Mouse (Mus musculus): Measurements from ENCODE around the gene Gm10644. TPM values are rescaled to one million over a fixed set of nuclear protein-coding genes. Genes with fewer than 3 reads are reported as not detected.

The Gm10644 gene
- polyA plus RNA-seq, 1 experiment from 2014 or later: 0.37 TPM

- Histone ChIP-seq H3K36me3 (ENCODE audit: control insufficient read depth, insufficient read depth, low read length) (0 out of 2 replicates have a peak, but pooled peaks cover 5% of the 10 kb centered on the region), H3K27ac (ENCODE audit: low read depth) (no peak overlapping the region), H3K4me2 (ENCODE audit: low read length) (no peak overlapping the region), H3K4me3 (ENCODE audit: low read depth, low read length) (no peak overlapping the region), H3K4me1 (replicated peaks; ENCODE audit: control insufficient read depth, insufficient read depth, low read length) (peaks cover 18% of the 10 kb centered on the region), H3K9me3 (ENCODE audit: control insufficient read depth, low read length) (no peaks in the 10 kb centered on the region), H3K9ac (ENCODE audit: low read length) (no peak overlapping the region), H3K27me3 (replicated peaks; ENCODE audit: control insufficient read depth, insufficient read depth, low read length) (no peaks in the 10 kb centered on the region)
- WGBS: 69% methylated on average over 5 of the region's 5 CpGs
- DNase-seq (ENCODE audit: low spot score) (no peak), ATAC-seq (replicated peaks; ENCODE audit: low FRiP score, low TSS enrichment, low read depth) (no peak)
Observed at GRCm38 (mm10) chr8:83911809-83912731, 42.9 kb downstream of the Gm10644 start.

GRCm38 (mm10) chr8:83909311-83909710 is 45.7 kb downstream of the Gm10644 start:
- Histone ChIP-seq H3K4me3 (ENCODE audit: low read depth, low read length) (no peak overlapping the region), H3K4me1 (replicated peaks; ENCODE audit: control insufficient read depth, insufficient read depth, low read length) (peaks cover 15% of the 10 kb centered on the region), H3K4me2 (ENCODE audit: low read length) (no peak overlapping the region), H3K36me3 (ENCODE audit: control insufficient read depth, insufficient read depth, low read length) (peaks cover 3% of the 10 kb centered on the region; the same call in 1 of the 2 replicates), H3K9me3 (ENCODE audit: control insufficient read depth, low read length) (no peaks in the 10 kb centered on the region), H3K27me3 (replicated peaks; ENCODE audit: control insufficient read depth, insufficient read depth, low read length) (no peaks in the 10 kb centered on the region), H3K9ac (ENCODE audit: low read length) (no peak overlapping the region), H3K27ac (ENCODE audit: low read depth) (no peak overlapping the region)
- ATAC-seq (replicated peaks; ENCODE audit: low FRiP score, low TSS enrichment, low read depth) (no peak), DNase-seq (ENCODE audit: low spot score) (no peak)
- WGBS: 52% methylated on average over 8 of the region's 8 CpGs

- Histone ChIP-seq H3K36me3 (ENCODE audit: control insufficient read depth, insufficient read depth, low read length) (peaks cover 3% of the 10 kb centered on the region; the same call in 1 of the 2 replicates), H3K4me3 (ENCODE audit: low read depth, low read length) (no peak overlapping the region), H3K4me1 (replicated peaks; ENCODE audit: control insufficient read depth, insufficient read depth, low read length) (peaks cover 20% of the 10 kb centered on the region), H3K4me2 (ENCODE audit: low read length) (no peak overlapping the region), H3K9ac (ENCODE audit: low read length) (no peak overlapping the region), H3K27me3 (replicated peaks; ENCODE audit: control insufficient read depth, insufficient read depth, low read length) (no peaks in the 10 kb centered on the region), H3K9me3 (ENCODE audit: control insufficient read depth, low read length) (no peaks in the 10 kb centered on the region), H3K27ac (ENCODE audit: low read depth) (no peak overlapping the region)
- ATAC-seq (replicated peaks; ENCODE audit: low FRiP score, low TSS enrichment, low read depth): no peak
- no peak for DNase-seq (ENCODE audit: low spot score)
- 73% methylated on average over 6 of the region's 6 CpGs for WGBS
Observed at GRCm38 (mm10) chr8:83908583-83908982, 46.4 kb downstream of the Gm10644 start.

DNA sequence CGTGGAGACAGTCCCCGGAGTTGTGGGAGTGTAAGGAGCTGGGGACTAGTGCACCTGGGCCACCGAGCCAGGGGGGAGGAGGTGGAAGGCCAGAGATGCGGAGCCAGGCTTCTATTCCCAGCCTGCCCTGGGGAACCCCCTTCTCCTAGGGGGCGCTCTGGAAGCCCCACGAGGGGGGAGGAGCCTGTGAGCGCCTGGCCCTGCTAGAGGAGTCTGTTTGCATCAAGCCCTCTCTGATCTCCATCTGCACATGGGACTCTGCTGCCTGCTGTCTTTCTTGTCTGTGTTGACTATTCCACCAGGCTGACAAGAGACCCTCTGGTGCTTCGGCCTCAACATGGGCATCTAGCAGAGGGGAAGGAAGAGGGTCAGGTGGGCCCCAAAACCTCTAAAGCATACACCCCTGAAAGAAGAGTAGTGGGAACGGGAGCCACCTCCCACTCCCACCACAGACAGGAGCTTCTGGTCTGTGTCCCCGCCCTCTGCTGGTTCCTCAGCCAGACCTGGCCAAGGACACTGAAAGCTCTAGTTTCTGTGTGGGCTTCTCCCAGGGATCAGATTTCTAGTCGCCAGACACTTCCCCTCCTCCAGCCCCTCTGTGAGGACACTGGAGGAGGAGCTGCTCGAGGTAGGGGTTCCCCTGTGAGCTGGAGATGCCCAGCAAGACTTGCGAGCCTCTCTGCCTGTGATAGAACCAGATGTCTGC is 51.9 kb downstream of the Gm10644 start:
- Histone ChIP-seq H3K4me1 (replicated peaks; ENCODE audit: control insufficient read depth, insufficient read depth, low read length) (peaks cover 43% of the 10 kb centered on the region), H3K36me3 (ENCODE audit: control insufficient read depth, insufficient read depth, low read length) (peaks cover 3% of the 10 kb centered on the region; the same call in 1 of the 2 replicates), H3K4me3 (ENCODE audit: low read depth, low read length) (peak overlapping the region; percentile 9; the same call in 1 of the 2 replicates), H3K9ac (ENCODE audit: low read length) (no peak overlapping the region), H3K27ac (ENCODE audit: low read depth) (peak overlapping the region; percentile 61), H3K27me3 (replicated peaks; ENCODE audit: control insufficient read depth, insufficient read depth, low read length) (no peaks in the 10 kb centered on the region), H3K9me3 (ENCODE audit: control insufficient read depth, low read length) (no peaks in the 10 kb centered on the region), H3K4me2 (ENCODE audit: low read length) (peak overlapping the region; percentile 78)
- peak; percentile 67 for DNase-seq (ENCODE audit: low spot score)
- ATAC-seq (replicated peaks; ENCODE audit: low FRiP score, low TSS enrichment, low read depth): no peak
- WGBS: 9% methylated on average over 12 of the region's 13 CpGs

GRCm38 (mm10) chr8:83901566-83902485 is 53.2 kb downstream of the Gm10644 start:
- H3K4me2 ChIP-seq (ENCODE audit: low read length): peak overlapping the region; percentile 78
- H3K9ac ChIP-seq (ENCODE audit: low read length): peak overlapping the region; percentile 81
- no peak overlapping the region for H3K27ac ChIP-seq (ENCODE audit: low read depth)
- peaks cover 50% of the 10 kb centered on the region for H3K4me1 ChIP-seq (replicated peaks; ENCODE audit: control insufficient read depth, insufficient read depth, low read length)
- H3K9me3 ChIP-seq (ENCODE audit: control insufficient read depth, low read length): no peaks in the 10 kb centered on the region
- peak overlapping the region; percentile 93 for H3K4me3 ChIP-seq (ENCODE audit: low read depth, low read length)
- no peak for ATAC-seq (replicated peaks; ENCODE audit: low FRiP score, low TSS enrichment, low read depth)
- H3K27me3 ChIP-seq (replicated peaks; ENCODE audit: control insufficient read depth, insufficient read depth, low read length): no peaks in the 10 kb centered on the region
- WGBS: 6% methylated on average over 13 of the region's 14 CpGs
- peaks cover 3% of the 10 kb centered on the region; the same call in 1 of the 2 replicates for H3K36me3 ChIP-seq (ENCODE audit: control insufficient read depth, insufficient read depth, low read length)
- no peak for DNase-seq (ENCODE audit: low spot score)

DNA sequence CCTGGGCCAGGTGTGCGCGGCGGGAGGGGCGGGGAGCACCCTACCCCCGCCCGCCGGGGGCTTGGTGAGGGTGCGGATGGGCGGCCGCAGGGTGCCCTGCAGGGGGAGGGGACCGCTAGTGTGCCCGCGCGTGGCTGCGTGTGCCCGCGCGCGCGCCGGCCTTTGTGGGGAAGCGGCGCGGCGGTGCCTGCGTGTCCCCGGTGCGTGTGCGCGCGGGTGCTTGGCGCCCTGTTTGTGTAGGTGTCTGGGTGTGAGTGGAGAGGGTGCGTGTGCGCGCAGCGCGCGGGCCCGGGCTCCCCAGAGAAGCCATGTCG is 54.1 kb downstream of the Gm10644 start:
- peak overlapping the region; percentile 81 for H3K9ac ChIP-seq (ENCODE audit: low read length)
- ATAC-seq (replicated peaks; ENCODE audit: low FRiP score, low TSS enrichment, low read depth): no peak
- H3K27ac ChIP-seq (ENCODE audit: low read depth): peak overlapping the region; percentile 97
- peak overlapping the region; percentile 78 for H3K4me2 ChIP-seq (ENCODE audit: low read length)
- no peak for DNase-seq (ENCODE audit: low spot score)
- H3K4me3 ChIP-seq (ENCODE audit: low read depth, low read length): peak overlapping the region; percentile 93
- no peaks in the 10 kb centered on the region for H3K27me3 ChIP-seq (replicated peaks; ENCODE audit: control insufficient read depth, insufficient read depth, low read length)
- peaks cover 50% of the 10 kb centered on the region for H3K4me1 ChIP-seq (replicated peaks; ENCODE audit: control insufficient read depth, insufficient read depth, low read length)
- no peaks in the 10 kb centered on the region for H3K9me3 ChIP-seq (ENCODE audit: control insufficient read depth, low read length)
- WGBS: 0% methylated on average over 20 of the region's 40 CpGs
- peaks cover 3% of the 10 kb centered on the region; the same call in 1 of the 2 replicates for H3K36me3 ChIP-seq (ENCODE audit: control insufficient read depth, insufficient read depth, low read length)

- Histone ChIP-seq H3K9me3 (ENCODE audit: control insufficient read depth, low read length) (no peaks in the 10 kb centered on the region), H3K9ac (ENCODE audit: low read length) (peak overlapping the region; percentile 81), H3K27ac (ENCODE audit: low read depth) (peak overlapping the region; percentile 97), H3K4me3 (ENCODE audit: low read depth, low read length) (peak overlapping the region; percentile 93), H3K4me2 (ENCODE audit: low read length) (peak overlapping the region; percentile 78), H3K27me3 (replicated peaks; ENCODE audit: control insufficient read depth, insufficient read depth, low read length) (no peaks in the 10 kb centered on the region), H3K4me1 (replicated peaks; ENCODE audit: control insufficient read depth, insufficient read depth, low read length) (peaks cover 50% of the 10 kb centered on the region), H3K36me3 (ENCODE audit: control insufficient read depth, insufficient read depth, low read length) (no peaks in the 10 kb centered on the region; the same call in 1 of the 2 replicates)
- 1% methylated on average over 40 of the region's 100 CpGs for WGBS
- no peak; the same call in 1 of the 2 replicates for ATAC-seq (replicated peaks; ENCODE audit: low FRiP score, low TSS enrichment, low read depth)
- DNase-seq (ENCODE audit: low spot score): no peak
Observed at GRCm38 (mm10) chr8:83900266-83900956, 54.6 kb downstream of the Gm10644 start.
